Mouse (Mus musculus): ENCODE measurements at regions not wholly inside any gene's neighbourhood (a gene's known extent, or its start where the extent isn't known, plus 50 kb on each side); places are given as distances from the start of the nearest gene placed in this dataset.

GRCm38 (mm10) chr15:43772718-43773117 lies 3638.6 kb downstream of the 9330182O14Rik start:
- TF ChIP-seq MAFK (IDR thresholded peaks at IDR 0.05; ENCODE audit: insufficient replicate concordance, low read length), result no peak
- no peak for TF ChIP-seq CHD1 (IDR thresholded peaks at IDR 0.05; ENCODE audit: low read depth, low read length)
- no peak for TF ChIP-seq POLR2A (IDR thresholded peaks at IDR 0.05; ENCODE audit: low read depth, low read length)

All from CH12.LX (cell line).